Mouse (Mus musculus) testis, postnatal 10 days (tissue): Measurements from ENCODE around the gene Ctnnb1.

Experiments
- DNase-seq: peaks from one replicate; pipeline ENCODE4 v3.0.0; 2021; ENCODE audit warnings: low spot score

Gene Ctnnb1

DNA sequence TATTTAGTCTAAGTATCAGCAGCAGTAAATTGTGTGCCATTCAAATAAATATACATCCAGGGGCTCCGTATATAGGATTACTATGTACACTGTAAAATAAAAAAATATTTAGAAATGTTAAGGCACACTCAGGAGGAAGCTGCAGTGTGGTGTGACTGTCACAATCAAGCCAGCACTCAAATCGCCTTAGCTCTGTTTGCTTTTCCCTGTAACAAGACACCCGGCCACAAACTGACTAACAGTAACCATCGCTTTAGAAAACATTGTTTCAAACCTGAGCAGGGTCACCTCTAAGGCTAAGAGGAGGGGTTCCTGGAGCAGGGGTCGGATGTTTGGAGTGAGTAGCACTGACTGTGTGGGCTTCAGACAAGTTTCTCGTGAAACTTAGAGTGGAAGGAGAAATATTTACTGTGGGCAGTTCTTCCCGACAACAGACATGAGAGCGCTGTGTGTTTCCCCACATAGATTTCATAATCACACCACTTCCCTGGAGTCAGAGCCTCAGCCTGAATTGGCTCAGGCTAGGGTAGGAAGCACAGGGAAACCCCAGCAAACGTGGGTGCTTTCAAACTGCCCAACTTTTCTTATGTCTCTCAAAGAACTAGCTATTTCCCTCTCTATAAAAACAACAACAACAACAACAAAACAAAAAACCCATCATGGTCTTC lies 1.9 kb upstream of the Ctnnb1 start:
- no peak for DNase-seq

DNA sequence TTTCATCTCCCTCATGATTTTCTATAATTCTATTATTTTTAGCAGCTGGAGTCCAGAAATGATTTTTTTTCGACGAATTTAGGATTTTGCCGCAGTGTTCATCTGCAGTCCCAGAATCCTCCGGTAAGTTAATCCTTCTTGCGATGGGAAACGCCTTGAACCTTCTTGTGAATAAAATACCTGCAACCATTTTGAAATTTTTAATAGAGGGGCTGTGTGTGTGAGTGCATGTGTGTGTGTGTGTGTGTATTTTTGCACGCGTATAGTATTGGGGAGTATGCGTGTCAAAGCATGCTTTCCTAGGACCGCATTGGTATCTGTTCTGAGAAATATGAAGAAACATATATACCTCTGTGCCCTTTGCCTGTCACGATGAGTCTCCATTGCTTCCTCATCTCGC lies 1.0 kb downstream of the Ctnnb1 start:
- no peak for DNase-seq

DNA sequence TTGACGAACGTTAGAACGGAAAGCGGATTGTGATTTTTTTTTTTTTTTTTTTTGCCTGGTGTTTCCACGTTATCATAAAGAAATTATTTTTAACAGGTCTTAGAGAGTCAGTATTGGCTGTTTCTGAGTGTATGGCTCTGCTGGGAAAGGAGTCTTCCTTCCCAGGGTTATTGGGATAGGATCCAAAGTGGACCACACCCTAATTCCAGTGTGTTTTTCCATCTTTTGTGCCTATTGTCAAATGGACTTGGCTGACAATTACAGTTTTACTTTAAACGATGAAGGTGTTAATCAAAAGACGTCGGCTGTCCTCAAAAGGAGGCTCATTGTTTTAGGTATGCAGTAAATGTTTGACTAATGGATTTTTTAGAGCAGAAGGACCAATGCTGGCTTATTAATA lies 1.8 kb downstream of the Ctnnb1 start:
- no peak for DNase-seq

DNA sequence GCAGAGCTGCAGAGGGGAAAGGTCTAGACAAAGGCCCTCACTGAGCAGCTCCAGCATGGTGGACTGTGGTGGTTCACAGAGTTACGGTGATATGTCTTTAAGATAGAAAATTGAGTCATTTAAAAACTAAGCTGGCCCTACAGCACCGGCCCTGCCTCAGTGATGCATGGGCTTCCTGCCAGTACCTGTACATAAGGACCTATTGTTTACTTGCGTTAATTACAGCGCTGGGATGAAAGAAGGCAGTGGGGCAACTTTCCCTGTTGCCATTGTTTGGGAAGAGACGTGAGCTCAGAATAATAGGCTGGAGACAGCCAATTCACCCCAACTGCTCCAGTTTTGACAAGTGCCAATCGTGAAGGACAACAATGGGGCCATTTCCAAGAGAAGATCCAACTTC lies 3.4 kb downstream of the Ctnnb1 start:
- no peak for DNase-seq

DNA sequence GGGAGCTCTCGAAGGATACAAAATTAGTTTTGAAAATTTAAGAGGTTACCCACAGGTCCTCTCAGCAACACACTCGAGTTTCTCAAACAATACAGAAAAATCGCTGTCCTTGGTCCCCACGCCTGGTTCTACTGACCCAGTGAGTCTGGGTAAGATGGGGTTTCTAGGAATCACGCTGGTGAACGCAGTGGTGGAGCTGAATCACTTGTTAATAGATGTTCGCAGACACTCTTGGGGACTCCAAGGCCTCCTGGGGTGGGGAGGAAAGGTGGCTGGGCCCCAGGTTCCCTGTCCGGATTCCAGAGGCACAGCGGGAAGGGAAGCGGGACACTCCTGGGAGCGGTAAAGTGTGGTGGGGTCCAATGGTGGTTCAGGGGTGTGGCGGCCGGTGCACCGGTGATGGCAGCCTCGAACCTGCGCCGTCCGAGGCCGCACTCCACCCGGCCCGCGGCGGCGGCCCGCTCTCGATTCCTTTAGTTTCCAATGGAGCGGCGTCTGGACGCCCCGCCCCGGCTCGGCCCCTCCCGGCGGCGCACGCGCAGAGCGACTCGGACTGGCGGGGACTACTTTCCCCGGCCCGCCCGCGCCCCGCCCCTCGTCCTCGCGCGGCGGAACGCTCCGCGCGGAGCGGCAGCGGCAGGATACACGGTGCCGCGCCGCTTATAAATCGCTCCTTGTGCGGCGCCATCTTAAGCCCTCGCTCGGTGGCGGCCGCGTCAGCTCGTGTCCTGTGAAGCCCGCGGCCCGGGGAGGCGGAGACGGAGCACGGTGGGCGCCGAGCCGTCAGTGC lies 4.0 kb downstream of the Ctnnb1 start:
- DNase-seq = peak; percentile 99

DNA sequence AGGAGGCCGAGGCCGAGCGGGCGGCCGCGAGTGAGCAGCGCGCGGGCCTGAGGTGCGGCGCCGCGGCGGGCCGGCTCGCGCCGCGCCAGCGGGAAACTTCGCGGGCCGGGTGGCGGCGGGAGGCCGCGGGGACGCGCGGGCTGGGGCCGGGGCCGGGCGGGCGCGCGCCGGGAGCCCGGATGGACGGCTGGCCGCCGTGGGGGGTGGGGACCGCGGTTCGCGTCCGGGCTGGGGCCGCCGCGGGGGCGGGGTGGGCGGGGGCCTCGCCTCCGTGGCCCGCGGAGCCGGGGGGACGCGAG lies 4.5 kb downstream of the Ctnnb1 start:
- DNase-seq = no peak

DNA sequence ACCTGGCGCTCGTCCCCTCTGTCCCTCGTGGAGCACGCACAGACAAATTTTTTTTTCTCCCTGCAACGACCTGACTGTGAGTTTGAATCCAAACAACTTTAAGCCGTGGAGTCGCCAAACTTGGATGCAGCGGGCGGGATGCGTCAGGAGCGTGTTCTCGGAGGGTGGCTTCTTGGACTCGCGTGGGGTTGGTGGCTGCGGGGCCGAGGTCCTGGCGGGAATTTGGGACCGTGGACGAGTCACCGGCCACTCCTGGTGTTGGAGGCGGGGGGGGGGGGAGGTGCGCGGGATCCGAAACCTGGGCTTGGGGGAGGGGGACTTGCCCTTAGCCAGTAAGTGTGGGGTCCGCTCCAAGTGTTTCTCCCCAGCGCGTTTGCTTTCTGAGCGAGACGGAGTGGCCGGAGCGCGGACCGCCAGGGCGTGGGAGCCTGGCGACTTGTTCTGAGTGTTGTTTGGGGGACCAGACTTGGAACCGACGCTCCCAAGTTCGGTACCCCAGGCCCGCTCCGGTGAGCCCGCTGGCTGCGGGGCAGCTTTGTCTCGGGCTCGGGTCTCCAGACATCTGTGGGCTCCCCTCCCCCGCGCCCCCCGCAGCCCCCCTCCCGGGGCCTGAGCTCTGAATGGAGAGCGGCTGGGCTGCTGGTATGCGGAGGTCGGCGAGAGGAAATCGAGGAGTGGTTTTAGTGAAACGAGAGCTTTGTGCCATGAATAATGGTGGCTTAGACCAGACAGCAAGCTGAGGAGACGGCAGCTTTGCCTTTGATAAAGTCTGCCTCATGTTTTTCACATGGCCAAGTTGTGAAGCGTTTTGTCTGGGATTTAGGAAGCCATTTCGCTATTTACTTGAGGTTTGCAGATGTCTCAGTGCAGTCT lies 5.1 kb downstream of the Ctnnb1 start:
- peak; percentile 74 for DNase-seq

DNA sequence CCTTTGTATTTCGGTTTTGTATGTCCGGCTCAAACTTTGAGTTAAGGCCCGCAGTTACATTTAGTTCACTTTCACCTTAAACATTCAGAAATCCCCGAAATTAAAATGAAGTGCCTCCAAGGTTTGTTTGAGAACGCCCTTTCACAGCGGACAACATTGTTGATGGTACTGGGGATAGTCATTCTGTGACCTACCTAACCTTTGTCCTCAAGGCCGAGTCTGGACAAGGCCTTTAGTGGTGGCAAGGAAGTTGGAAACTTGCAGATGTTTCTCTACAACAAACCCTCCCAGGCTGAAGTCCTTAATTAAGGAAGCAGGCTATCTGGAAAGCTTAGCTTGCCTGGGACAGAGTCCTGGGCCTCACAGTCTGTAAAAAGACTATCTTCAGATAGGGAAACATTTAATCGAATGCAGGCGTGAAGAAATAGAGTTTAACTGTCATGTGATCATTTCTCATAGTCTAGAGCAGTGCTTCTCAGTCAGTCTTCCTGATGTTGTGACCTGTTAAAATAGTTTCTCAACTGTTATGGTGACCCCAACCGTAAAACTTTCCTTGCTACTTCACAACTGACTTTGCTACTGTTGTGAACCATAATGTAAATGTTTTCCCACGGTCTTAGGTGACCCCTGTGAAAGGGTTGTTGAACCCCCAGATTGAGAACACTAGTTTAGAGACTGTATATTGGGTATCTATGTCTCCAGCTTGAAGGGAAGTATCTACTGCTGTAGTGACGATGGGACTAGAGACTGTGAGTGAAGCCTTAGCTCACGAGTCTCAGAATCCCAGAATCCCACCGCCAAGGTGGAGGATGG lies 6.0 kb downstream of the Ctnnb1 start:
- DNase-seq = no peak

DNA sequence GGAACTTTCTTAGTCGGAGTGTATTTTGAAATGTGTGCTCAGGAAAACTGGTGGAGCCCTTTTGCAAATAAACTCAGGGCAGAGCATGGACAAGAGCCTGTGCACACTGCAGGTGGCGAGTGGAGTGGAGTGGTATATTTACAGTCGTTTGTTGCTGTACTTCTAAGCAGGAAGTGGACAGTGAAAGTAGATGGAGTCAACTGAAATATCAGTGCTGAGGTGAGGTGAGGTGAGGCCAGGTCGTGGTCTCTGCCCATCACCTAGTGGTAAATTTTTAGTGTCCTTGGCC lies 6.6 kb downstream of the Ctnnb1 start:
- no peak for DNase-seq

DNA sequence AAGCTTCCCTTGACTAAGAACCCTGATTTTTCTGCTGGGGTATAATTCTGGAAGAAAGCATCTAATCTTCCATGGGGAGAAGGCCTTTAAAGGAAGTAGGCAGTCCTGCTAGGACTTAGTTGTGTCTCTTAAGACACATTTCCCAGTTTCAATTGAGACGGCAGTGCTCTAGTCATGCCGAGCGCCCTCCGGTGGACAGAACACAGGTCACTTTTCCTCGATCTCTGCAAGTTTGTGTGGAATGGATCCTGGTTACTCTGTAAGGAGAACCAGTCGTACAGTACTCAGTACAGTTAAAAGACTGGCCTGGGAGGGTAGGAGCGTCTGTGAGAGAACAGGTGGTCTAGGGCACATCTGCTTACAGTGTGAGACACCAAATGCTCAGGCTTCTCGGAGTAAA lies 7.3 kb downstream of the Ctnnb1 start:
- peak; percentile 84 for DNase-seq

DNA sequence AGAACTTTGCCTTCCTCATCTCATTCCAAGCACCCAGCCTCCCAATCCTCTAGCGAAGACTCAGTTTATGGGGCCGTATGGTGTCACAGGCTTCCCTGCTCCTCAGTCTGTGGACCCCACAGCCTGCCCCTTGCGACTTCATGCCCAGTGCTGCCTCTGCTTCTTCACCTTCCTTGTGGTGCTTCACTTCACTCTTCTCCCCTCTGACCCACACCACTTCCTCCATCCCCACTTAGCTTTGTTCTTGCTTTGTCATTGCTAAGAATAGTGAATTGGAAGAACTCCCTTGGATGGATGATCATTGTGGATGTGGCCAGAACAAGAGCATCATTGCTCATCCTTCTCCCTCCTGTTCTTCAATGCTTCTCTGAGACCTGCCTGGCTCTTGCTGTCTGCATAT lies 11.8 kb downstream of the Ctnnb1 start:
- no peak for DNase-seq

DNA sequence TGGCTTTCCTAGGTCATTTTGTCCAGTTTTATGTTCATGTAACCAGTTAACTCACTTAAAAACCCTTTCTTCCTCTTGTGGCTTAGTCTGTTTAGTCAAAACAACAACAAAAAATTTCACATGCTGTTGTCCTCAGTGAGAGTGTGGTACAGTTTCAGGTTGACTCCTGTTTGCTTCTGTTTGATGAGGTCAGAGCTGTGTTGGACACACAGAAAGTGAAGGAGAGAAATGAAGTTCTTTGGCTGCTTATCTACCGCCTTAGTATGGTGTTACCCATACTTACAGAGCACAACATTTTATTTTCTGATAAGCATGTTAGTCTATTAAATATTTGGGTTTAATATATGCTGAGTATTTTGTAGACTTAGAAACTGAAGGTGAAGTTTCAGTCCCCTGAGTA lies 14.7 kb downstream of the Ctnnb1 start:
- DNase-seq = no peak

DNA sequence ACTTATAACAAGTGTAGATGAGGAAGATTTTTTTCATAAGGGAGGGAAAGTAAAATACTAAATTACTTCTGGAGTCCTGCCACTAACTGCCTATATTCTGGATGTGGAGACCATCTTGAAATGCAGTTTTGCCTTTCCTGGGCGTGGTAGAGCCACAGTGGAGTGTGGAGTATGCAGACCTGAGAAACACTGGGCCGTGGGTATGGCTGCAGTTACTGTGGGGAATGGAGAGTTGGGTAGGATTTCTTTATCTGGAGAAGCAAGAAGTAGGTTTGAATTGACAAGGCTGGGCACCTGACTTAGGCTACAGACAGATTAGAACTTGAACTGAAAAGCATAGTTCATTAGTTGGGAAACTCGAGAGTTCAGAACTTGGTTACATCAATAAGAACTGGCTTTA lies 15.2 kb downstream of the Ctnnb1 start:
- no peak for DNase-seq

DNA sequence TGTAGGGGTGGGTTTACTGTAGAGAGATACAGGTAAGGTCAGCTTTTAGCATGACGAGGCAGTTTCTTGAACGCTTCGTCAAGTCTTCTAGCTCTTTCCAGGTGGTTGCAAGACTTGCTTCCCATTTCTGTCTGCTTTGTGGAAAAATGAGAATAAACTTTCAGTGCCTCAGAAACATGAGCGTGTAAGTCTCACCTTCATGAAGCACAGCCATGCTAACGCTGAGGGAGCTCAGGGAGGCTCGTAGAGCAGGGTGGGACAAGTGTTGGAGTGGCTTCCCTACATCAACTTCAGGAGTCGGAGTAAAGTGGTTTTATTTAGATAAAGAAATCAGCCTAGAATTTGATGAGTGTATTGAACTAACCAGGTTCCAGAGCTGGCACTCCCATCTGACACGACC lies 17.1 kb downstream of the Ctnnb1 start:
- no peak for DNase-seq

DNA sequence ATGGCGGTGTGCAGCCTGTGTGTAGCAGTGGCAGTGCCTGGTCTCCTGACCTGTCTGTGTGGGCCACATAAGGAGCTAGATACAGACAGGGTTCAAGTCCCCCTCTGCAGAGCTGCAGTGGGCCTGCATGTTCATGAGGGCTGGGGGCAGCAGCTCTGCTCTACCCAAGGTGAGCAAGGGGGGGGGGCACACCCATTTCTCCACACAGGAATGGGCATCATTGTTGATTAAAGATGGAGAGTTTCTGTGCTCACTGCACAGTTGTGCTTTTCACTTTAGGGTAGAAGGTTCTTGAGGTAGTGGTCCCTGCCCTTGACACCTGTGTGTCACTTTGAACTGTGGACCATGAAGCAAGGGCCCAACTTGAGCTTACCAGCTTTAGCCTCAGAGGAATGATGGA lies 19.8 kb downstream of the Ctnnb1 start:
- DNase-seq = no peak

DNA sequence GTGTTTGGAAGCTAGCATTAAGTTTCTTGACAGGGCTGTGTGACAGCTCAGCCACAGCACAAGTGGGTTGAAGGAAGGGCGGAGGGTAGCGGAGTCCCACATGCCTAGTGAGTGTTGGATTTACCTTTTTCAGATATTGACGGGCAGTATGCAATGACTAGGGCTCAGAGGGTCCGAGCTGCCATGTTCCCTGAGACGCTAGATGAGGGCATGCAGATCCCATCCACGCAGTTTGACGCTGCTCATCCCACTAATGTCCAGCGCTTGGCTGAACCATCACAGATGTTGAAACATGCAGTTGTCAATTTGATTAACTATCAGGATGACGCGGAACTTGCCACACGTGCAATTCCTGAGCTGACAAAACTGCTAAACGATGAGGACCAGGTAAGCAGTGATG lies 21.7 kb downstream of the Ctnnb1 start:
- no peak for DNase-seq

DNA sequence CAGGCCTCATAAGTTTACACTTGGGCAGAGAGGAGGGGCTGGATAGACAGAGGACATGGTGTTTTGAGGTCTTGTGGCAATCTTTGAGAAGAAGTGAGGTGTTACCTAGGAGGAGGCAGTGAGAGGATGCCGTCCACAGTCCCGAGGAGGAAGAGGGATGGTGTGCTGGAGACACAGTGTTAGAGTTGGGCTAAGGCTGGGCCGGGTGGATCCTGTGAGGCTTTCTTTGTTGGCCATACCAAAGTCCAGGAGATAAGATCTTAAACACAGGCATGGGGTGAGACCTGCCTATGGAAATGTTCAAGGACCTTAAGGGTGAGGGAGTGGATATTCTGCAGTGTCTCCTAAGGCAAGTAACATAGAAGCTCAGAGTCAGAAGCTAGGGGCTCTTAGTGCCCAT lies 22.9 kb downstream of the Ctnnb1 start:
- no peak for DNase-seq

DNA sequence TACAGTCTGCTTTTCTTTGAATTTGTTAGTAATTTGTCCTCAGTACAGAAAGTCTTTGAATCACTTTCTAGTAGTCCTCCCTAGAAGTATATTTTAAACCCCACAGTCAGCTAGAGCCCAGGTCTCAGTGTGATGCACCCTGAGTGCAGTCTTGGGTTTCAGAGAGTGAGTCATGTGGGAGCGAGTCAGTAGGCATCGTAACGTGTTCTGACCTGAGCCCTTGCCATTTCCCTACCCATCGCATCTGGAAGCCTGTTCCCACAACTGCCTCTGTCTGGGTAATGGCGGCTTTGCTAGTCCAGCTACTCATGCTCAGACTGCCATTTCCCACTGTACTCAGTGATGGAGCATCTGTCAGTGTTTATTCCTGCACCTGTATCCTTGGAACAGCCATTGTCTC lies 29.0 kb downstream of the Ctnnb1 start:
- DNase-seq = no peak

DNA sequence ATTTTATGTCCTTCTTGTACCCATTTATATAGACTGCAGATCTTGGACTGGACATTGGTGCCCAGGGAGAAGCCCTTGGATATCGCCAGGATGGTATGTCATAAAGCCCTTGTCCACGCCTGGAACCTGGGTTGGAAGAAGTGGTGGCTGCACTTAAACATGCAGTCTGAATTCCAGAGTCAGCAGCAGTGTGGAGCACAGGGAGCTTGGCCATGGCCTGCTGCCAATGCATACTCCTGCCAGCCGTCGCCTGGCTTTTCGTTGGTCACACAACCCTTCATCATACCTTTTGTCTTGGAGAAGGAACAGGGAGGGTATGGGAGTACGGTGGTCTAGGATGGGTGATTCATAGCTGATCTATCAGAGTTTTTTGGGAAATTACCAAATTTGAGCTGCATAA lies 29.5 kb downstream of the Ctnnb1 start:
- no peak for DNase-seq

DNA sequence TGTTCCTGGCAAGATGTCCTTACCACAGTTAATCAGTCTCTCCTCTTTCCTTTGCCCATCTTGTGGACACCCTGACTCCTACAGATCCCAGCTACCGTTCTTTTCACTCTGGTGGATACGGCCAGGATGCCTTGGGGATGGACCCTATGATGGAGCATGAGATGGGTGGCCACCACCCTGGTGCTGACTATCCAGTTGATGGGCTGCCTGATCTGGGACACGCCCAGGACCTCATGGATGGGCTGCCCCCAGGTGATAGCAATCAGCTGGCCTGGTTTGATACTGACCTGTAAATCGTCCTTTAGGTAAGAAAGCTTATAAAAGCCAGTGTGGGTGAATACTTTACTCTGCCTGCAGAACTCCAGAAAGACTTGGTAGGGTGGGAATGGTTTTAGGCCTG lies 30.2 kb downstream of the Ctnnb1 start:
- no peak for DNase-seq

DNA sequence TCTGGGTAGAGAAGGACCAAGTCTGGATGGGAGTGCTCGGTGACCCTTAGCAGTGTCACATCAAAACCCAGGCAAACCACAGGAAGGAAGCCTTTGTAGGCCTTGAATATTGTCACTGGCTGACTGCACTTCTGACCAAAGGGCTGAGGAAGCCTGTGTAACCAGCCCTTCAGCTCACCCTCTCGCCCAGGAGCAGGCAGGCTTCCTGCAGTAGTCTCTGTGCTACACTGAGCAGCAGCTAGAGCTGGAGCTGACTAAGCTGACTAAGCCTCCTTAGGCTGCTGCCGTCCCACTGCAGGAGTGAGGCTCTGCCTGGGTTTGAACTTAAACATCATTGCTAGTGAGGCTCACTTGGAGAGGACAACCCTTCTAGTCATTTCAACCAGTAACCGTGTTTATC lies 31.6 kb downstream of the Ctnnb1 start:
- DNase-seq = no peak

DNA sequence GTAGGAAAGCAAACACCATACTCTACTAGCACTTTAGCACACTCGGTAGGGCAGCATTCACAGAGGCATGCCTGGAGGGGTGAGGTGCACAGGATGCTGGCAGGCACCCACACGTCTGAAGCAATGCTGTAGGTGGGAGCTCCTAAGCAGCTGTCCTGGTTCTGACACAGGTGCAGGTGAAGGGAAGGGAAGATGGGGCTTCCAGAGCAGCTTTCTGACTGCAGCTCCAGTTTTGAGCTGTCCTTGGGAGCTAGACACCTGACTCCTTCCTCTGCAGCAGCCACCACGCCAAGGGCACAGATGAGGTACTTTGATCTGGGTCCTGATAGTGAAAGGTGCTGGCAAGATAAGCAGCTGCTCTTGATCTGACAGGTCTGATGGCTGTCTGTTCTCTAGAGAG lies 32.5 kb downstream of the Ctnnb1 start:
- no peak for DNase-seq
